Mouse (Mus musculus): Measurements from ENCODE around the gene Smdt1. TPM values are rescaled to one million over a fixed set of nuclear protein-coding genes. Genes with fewer than 3 reads are reported as not detected.

Gene Smdt1
- total and polyA plus RNA-seq, 3 experiments = 111 to 159 TPM; not detected in 1

DNA sequence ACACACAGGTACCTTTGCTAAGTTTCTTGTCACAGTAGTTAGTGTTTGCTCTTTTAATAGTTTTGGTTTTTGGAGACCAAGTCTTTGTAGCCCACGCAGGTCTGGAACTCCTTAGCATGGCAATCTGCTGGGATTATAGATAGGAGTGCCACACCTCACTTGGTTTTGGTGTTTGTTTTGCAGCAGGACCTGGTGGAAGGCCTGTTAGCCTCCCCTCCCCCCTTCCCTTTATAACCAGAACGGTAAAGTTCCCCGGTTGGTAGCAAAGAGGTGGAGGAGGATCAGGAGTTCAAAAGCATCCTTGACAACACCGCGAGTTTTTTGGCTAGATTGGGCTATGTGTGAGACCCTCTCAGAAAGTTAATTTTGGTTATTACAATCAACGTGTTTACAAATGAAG, 6.2 kb downstream of the Smdt1 start:
- Histone ChIP-seq H3K27me3 (ENCODE audit: control insufficient read depth in 1 of 2, insufficient read depth in 2 of 2, low read length in 2 of 2) (no peaks in the 10 kb centered on the region), H3K36me3 (ENCODE audit: control insufficient read depth in 1 of 2, insufficient read depth in 2 of 2, low read length in 2 of 2) (peaks cover 0 to 47% of the 10 kb centered on the region in 2 experiments; a peak in 2 of 4 replicates), H3K27ac (ENCODE audit: control insufficient read depth, low read depth, low read length) (peak overlapping the region; percentile 44), H3K9me3 (replicated peaks; ENCODE audit: insufficient read depth, low read length) (no peaks in the 10 kb centered on the region), H3K4me3 (ENCODE audit: control insufficient read depth in 1 of 2, insufficient read depth in 1 of 2, low read depth in 2 of 2, low read length in 2 of 2) (no peak overlapping the region), H3K4me1 (ENCODE audit: control insufficient read depth in 1 of 2, insufficient read depth in 2 of 2, low read length in 2 of 2) (peaks cover 12 to 52% of the 10 kb centered on the region in 2 experiments; a peak in 3 of 4 replicates), H3K79me2 (ENCODE audit: control insufficient read depth, insufficient read depth, low read length, poor library complexity) (peaks cover 45% of the 10 kb centered on the region), H3K9ac (ENCODE audit: control insufficient read depth, low read depth, low read length, poor library complexity, severe bottlenecking) (no peak overlapping the region)
- TF ChIP-seq JUND (IDR thresholded peaks at IDR 0.05; ENCODE audit: low read depth, low read length) (no peak), TCF12 (IDR thresholded peaks at IDR 0.05; ENCODE audit: low read depth, low read length) (no peak), CHD1 (IDR thresholded peaks at IDR 0.05; ENCODE audit: low read depth, low read length) (no peak), E2F4 (IDR thresholded peaks at IDR 0.05; ENCODE audit: borderline replicate concordance, low read depth, low read length) (no peak), POLR2AphosphoS2 (IDR thresholded peaks at IDR 0.05; ENCODE audit: low read length) (no peak), MAFK (IDR thresholded peaks at IDR 0.05; ENCODE audit: borderline replicate concordance, low read depth, low read length) (no peak), MYB (IDR thresholded peaks at IDR 0.05; ENCODE audit: low read depth, low read length) (no peak)
- DNase-seq (ENCODE audit: low read depth, low spot score) = peak; percentile 18

GRCm38 (mm10) chr15:82345820-82346470, 7.2 kb downstream of the Smdt1 start:
- Histone ChIP-seq H3K36me3 (ENCODE audit: control insufficient read depth in 1 of 2, insufficient read depth in 2 of 2, low read length in 2 of 2) (peaks cover 0 to 50% of the 10 kb centered on the region in 2 experiments; a peak in 2 of 4 replicates), H3K4me1 (ENCODE audit: control insufficient read depth in 1 of 2, insufficient read depth in 2 of 2, low read length in 2 of 2) (peaks cover 9 to 56% of the 10 kb centered on the region in 2 experiments; a peak in 3 of 4 replicates)
- TF ChIP-seq HCFC1 (IDR thresholded peaks at IDR 0.05; ENCODE audit: low read depth, low read length) (peak; percentile 85), NRF1 (IDR thresholded peaks at IDR 0.05; ENCODE audit: insufficient read depth, low read depth, low read length, poor library complexity, severe bottlenecking) (peak; percentile 89), MAZ (IDR thresholded peaks at IDR 0.05; ENCODE audit: low read depth, low read length) (peak; percentile 88), GABPA (IDR thresholded peaks at IDR 0.05; ENCODE audit: low read depth, low read length) (no peak), MYC (IDR thresholded peaks at IDR 0.05; ENCODE audit: low read depth, low read length) (no peak; the same call in 1 of the 2 replicates), POLR2AphosphoS5 (IDR thresholded peaks at IDR 0.05; ENCODE audit: borderline replicate concordance, low read depth, low read length) (peak; percentile 95; the same call in 1 of the 2 replicates), BHLHE40 (IDR thresholded peaks at IDR 0.05; ENCODE audit: borderline replicate concordance, low read depth, low read length) (no peak; the same call in 1 of the 2 replicates), MAFK (IDR thresholded peaks at IDR 0.05; ENCODE audit: borderline replicate concordance, low read depth, low read length) (no peak), KAT2A (conservative IDR thresholded peaks at IDR 0.05; ENCODE audit: low read depth, low read length) (no peak), ZKSCAN1 (IDR thresholded peaks at IDR 0.05; ENCODE audit: low read depth, low read length) (no peak; the same call in 1 of the 2 replicates), MXI1 (IDR thresholded peaks at IDR 0.05; ENCODE audit: low read depth, low read length) (peak; percentile 32; the same call in 1 of the 2 replicates), USF1 (IDR thresholded peaks at IDR 0.05; ENCODE audit: low read depth, low read length) (peak; percentile 84), USF2 (IDR thresholded peaks at IDR 0.05; ENCODE audit: borderline replicate concordance in 1 of 2, insufficient read depth in 1 of 2, low read depth in 1 of 2, low read length in 2 of 2) (no peak), NELFE (IDR thresholded peaks at IDR 0.05; ENCODE audit: low read depth, low read length) (peak; percentile 61; the same call in 1 of the 2 replicates), GATA1 (IDR thresholded peaks at IDR 0.05; ENCODE audit: low read depth, low read length) (no peak), MEF2A (IDR thresholded peaks at IDR 0.05; ENCODE audit: extremely low read depth, insufficient replicate concordance, low read depth, low read length, poor library complexity, severe bottlenecking) (no peak), POLR2A (IDR thresholded peaks at IDR 0.05; ENCODE audit: control insufficient read depth in 1 of 2, insufficient read depth in 1 of 2, low read depth in 1 of 2, low read length in 2 of 2, poor library complexity in 1 of 2) (peak; percentile 71 to 75; a peak in 2 of 4 replicates), CHD1 (IDR thresholded peaks at IDR 0.05; ENCODE audit: low read depth, low read length) (no peak), ETS1 (IDR thresholded peaks at IDR 0.05; ENCODE audit: low read depth, low read length) (peak; percentile 26; the same call in 1 of the 2 replicates), ZMIZ1 (IDR thresholded peaks at IDR 0.05; ENCODE audit: low read depth, low read length) (peak; percentile 97), TBP (IDR thresholded peaks at IDR 0.05; ENCODE audit: low read depth, low read length) (peak; percentile 62), ELF1 (IDR thresholded peaks at IDR 0.05; ENCODE audit: low read depth, low read length) (peak; percentile 65), TAL1 (IDR thresholded peaks at IDR 0.05; ENCODE audit: low read length) (no peak), EP300 (IDR thresholded peaks at IDR 0.05; ENCODE audit: low read depth in 1 of 2, low read length in 2 of 2) (no peak)

More at GRCm38 (mm10) chr15:82345820-82346470, 7.2 kb downstream of the Smdt1 start:
- H3K9ac ChIP-seq (ENCODE audit: control insufficient read depth, low read depth, low read length, poor library complexity, severe bottlenecking) = peak overlapping the region; percentile 84
- peak overlapping the region; percentile 67 to 83 for H3K4me3 ChIP-seq (ENCODE audit: control insufficient read depth in 1 of 2, insufficient read depth in 1 of 2, low read depth in 2 of 2, low read length in 2 of 2)
- H3K9me3 ChIP-seq (replicated peaks; ENCODE audit: insufficient read depth, low read length) = no peaks in the 10 kb centered on the region
- H3K27me3 ChIP-seq (ENCODE audit: control insufficient read depth in 1 of 2, insufficient read depth in 2 of 2, low read length in 2 of 2) = no peaks in the 10 kb centered on the region
- H3K79me2 ChIP-seq (ENCODE audit: control insufficient read depth, insufficient read depth, low read length, poor library complexity) = peaks cover 43% of the 10 kb centered on the region
- peak overlapping the region; percentile 90 for H3K27ac ChIP-seq (ENCODE audit: control insufficient read depth, low read depth, low read length)
- peak; percentile 99 for DNase-seq (ENCODE audit: low read depth, low spot score)
